Mouse (Mus musculus): ENCODE data around the gene Med14. TPM values are rescaled to one million over a fixed set of nuclear protein-coding genes. Genes with fewer than 3 reads are reported as not detected.

The Med14 gene
- 12.2 and 12.6 TPM in 2 replicates for polyA plus RNA-seq (2015; fragmentation: Nextera tagmentation; extraction: Ambion mirVana)

DNA sequence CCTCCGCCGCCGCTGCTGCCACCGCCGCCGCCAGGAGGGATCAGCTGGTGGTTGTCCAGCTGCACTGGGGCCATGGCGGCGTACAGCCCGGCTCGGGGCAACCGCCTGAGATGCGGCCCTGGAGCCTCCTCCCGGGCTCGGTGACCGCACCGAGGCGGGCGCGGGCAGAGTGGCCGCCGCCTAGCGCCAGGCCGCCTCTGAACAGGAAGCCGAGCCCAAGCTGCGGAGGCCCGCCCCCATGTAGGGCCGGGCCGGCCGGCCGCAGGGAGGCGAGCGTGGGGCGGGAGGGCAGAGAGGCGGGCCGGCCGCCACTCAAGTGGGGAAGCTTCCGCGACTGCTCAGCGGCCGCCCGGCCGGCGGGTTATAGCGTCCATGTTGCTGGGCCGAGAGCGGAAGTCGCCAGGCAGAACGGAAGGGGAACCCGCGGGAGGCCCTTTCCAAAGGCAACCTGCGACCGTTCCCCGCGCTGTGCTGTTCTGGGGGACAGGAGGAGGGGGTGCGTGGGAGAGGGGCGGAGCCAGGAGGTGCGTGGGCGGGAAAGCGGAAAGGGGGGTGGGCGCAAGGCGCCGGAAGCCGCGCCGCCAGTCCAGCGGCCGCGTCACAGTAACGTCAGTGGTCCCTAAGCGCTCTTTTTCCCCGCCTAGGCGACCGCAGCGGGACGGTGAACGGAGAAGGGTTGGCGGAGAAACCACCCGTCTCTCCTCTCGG is at the start of gene Med14:
Gene Med14 (minus strand): TSS at position 448 of the 708 bp plus-strand sequence.
- Histone ChIP-seq H3K4me2 (peak within 1 kb of the TSS; percentile 58), H3K36me3 (no peaks in the 10 kb centered on the region), H3K4me1 (0 out of 2 replicates have a peak, but pooled peaks cover 6% of the 10 kb centered on the region), H3K27me3 (peaks cover 26% of the 10 kb centered on the region), H3K9me3 (no peaks in the 10 kb centered on the region), H3K9ac (peak within 1 kb of the TSS; percentile 84), H3K4me3 (peak within 1 kb of the TSS; percentile 60), H3K27ac (peak within 1 kb of the TSS; percentile 96)
- WGBS, result 12% methylated on average over 70 of the region's 79 CpGs
- peak; percentile 97 for ATAC-seq (ENCODE audit: insufficient number of reproducible peaks, insufficient read depth, low FRiP score, low TSS enrichment, low read depth)

DNA sequence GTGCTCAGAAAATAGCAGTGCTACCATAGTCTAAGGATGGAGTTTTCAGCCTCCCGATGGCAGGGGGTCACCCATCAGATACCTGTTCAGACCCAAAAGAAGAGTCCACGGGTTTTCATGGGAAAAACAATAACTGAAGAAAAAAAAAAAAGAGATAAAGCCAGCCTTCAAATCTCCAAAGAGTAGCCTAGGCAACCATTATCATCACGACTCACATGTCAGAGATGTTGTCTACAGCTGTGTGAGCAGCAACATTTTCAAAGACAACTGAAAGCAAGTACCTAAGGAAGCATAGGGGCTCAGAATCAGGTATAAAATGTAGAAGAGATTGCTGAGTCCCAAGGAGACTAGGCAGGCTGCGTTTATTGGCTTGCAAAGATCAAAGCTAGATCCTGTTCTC is 38.7 kb upstream of the Med14 start:
- no peak for ATAC-seq (ENCODE audit: insufficient number of reproducible peaks, insufficient read depth, low FRiP score, low TSS enrichment, low read depth)
- Histone ChIP-seq H3K27ac (no peak overlapping the region), H3K4me3 (no peak overlapping the region), H3K4me2 (no peak overlapping the region), H3K36me3 (no peaks in the 10 kb centered on the region), H3K9ac (no peak overlapping the region), H3K27me3 (no peaks in the 10 kb centered on the region), H3K9me3 (no peaks in the 10 kb centered on the region), H3K4me1 (no peaks in the 10 kb centered on the region)
- WGBS, result 73% methylated on average over 4 of the region's 4 CpGs

DNA sequence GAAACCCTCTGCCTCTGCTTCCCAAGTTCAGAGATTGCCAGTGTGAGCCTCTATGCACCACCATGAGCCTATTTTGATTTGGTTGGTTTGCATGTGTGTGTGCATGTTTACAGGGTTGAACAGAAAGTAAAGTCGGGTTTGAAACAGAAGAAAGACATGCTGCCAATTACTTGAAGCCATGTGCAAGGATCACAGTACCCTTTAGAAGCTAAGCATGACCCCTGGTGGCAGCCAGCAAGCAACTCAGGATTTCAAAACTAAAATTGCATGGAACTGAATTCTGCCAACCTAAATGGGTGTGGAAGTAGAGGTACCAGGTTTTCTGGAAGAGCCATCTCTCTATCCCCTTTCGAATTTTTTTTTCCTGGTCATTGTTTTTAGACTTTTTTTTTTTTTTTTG is 33.0 kb upstream of the Med14 start:
- H3K27me3 ChIP-seq, result no peaks in the 10 kb centered on the region
- H3K4me1 ChIP-seq, result no peaks in the 10 kb centered on the region
- H3K9ac ChIP-seq, result no peak overlapping the region
- 45% methylated on average over 2 of the region's 2 CpGs for WGBS
- no peak overlapping the region for H3K4me2 ChIP-seq
- no peaks in the 10 kb centered on the region for H3K9me3 ChIP-seq
- no peak overlapping the region for H3K27ac ChIP-seq
- H3K4me3 ChIP-seq, result no peak overlapping the region
- H3K36me3 ChIP-seq, result no peaks in the 10 kb centered on the region
- ATAC-seq (ENCODE audit: insufficient number of reproducible peaks, insufficient read depth, low FRiP score, low TSS enrichment, low read depth), result no peak

DNA sequence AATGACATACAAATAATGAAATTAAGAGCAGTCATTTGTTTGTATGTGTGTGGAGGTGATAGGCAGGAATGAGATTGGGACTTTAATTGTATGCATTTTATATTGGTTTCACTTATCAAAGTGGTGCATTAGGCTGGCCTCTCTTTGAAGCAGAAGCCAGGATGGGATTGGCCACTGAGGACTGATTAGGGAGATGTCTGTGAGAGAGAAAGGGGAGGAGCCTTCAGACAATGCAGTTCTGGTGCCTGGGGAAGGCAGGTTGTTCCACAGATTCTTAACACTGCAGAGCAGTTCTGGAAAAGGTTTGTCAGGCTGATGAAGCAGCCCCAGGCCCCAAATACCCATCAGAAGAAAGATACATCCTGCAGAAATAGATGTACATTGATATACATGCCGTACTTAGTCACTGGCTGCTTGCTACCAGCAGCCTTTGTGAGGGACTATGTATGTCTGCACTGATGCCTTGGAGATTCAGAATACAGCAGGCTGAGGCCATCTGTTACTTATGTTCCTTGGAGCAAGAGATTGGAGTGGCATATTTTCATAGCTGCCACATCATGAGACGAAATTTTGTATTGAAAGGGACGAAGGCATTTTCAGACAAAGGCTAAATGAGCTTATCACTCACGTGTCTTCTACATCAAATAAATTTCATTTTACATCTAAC is 29.9 kb upstream of the Med14 start:
- Histone ChIP-seq H3K9ac (no peak overlapping the region), H3K4me1 (no peaks in the 10 kb centered on the region), H3K4me3 (no peak overlapping the region), H3K27ac (no peak overlapping the region), H3K36me3 (no peaks in the 10 kb centered on the region), H3K4me2 (no peak overlapping the region), H3K9me3 (no peaks in the 10 kb centered on the region), H3K27me3 (no peaks in the 10 kb centered on the region)
- ATAC-seq (ENCODE audit: insufficient number of reproducible peaks, insufficient read depth, low FRiP score, low TSS enrichment, low read depth), result no peak
- 77% methylated on average over 4 of the region's 4 CpGs for WGBS

DNA sequence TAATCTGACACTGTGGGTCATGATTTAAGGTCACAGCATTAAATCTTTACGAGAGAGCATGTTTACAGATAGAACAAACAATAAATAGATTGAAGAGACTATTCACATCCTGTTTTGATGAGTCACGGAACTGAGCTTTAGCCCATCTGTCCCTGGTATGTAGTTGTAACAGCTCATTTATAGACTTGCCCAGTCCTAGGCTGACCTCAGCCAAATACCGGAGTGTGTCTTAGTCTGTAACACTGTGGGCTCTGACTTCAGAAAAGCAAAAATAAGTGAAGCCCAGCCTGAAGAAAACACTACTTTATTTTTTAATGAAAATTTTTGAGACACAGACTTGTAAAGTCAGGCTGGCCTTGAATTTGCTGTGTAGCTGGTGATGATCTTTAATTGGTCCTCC is 11.4 kb upstream of the Med14 start:
- ATAC-seq (ENCODE audit: insufficient number of reproducible peaks, insufficient read depth, low FRiP score, low TSS enrichment, low read depth), result no peak
- H3K4me3 ChIP-seq, result no peak overlapping the region
- H3K9me3 ChIP-seq, result no peaks in the 10 kb centered on the region
- WGBS, result 77% methylated on average over 3 of the region's 3 CpGs
- H3K4me2 ChIP-seq, result no peak overlapping the region
- H3K36me3 ChIP-seq, result no peaks in the 10 kb centered on the region
- no peak overlapping the region for H3K9ac ChIP-seq
- no peaks in the 10 kb centered on the region for H3K27me3 ChIP-seq
- no peaks in the 10 kb centered on the region for H3K4me1 ChIP-seq
- no peak overlapping the region for H3K27ac ChIP-seq

DNA sequence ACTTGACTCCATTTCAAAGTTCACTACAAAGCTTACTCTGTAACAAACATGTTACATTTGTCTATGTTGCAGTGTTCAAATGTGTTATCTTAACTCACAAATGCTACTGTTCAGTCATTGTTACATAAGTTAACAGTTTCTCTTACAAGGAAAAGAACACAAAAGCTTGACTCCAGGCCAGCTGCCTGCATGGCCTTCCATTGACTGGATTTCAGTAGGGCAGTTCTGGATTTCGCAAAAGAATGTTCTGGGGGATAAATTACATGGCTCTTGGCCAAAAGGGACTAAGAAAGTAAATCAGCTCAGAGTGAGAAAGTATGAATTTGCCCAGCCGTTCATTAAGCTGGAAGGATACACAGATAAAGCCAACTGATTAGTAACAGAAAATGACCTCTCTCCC is 9.7 kb upstream of the Med14 start:
- Histone ChIP-seq H3K4me3 (no peak overlapping the region), H3K27me3 (no peaks in the 10 kb centered on the region), H3K4me2 (no peak overlapping the region), H3K9ac (no peak overlapping the region), H3K27ac (no peak overlapping the region), H3K36me3 (no peaks in the 10 kb centered on the region), H3K9me3 (no peaks in the 10 kb centered on the region), H3K4me1 (no peaks in the 10 kb centered on the region)
- 58% methylated on average over 2 of the region's 2 CpGs for WGBS
- ATAC-seq (ENCODE audit: insufficient number of reproducible peaks, insufficient read depth, low FRiP score, low TSS enrichment, low read depth), result no peak

DNA sequence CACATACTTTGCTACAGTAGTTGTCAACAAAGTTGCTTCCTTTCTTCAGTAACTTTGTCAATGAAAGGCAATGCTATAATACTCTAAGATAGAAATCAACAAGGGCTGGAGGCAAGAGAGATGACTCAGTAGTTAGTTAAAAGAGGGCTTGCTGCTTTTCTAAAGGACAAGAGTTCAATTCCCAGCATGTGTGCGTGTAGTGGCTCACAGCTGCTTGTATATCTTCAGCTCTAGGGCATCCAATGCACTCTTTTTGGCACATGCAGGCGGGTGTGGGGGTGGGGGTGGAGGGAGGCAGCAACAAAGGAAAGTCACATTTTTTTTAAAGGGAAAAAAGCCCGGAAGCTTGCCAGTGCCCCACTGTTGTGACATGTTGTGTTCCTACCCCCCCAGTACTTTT is 6.7 kb upstream of the Med14 start:
- Histone ChIP-seq H3K36me3 (no peaks in the 10 kb centered on the region), H3K9ac (no peak overlapping the region), H3K4me1 (no peaks in the 10 kb centered on the region), H3K4me3 (no peak overlapping the region), H3K4me2 (no peak overlapping the region), H3K9me3 (no peaks in the 10 kb centered on the region), H3K27me3 (no peaks in the 10 kb centered on the region), H3K27ac (no peak overlapping the region)
- 61% methylated on average over 3 of the region's 3 CpGs for WGBS
- ATAC-seq (ENCODE audit: insufficient number of reproducible peaks, insufficient read depth, low FRiP score, low TSS enrichment, low read depth), result no peak

DNA sequence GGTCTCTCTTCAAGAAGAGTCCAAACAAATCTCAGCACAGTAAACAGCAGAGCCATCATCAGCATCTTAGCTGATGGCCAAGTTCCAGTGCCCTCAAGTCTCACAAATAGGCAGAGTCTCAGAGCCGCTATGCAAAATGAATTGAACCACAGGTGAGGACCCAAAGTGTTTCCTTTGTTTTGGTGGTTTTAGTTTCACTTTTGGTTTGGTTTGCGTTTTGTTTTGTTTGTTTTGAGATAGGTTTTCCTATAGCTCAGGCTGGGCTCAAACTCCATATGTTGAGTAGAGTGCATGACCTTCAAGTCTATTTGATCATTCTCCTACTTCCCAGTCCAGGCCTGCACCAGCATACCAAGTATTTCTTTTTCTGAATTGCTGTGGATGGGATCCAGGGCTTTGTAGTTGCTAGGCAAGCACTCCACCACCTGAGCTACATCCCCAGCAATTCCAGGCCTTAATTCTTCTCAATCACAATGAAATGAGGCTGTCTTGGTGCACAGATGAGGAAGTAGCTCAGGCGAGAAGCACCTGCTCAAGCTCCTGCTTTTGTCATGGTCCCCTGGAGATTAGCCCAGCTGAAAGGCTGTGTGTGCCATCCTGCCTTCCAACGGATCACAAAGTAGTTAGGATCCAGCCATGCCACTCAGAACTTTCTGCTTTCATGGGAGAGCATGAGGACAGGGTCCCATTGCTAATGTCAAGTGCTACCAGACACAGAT is 5.1 kb upstream of the Med14 start:
- Histone ChIP-seq H3K4me2 (no peak overlapping the region), H3K9me3 (no peaks in the 10 kb centered on the region), H3K27ac (no peak overlapping the region), H3K27me3 (peaks cover 13% of the 10 kb centered on the region), H3K4me3 (no peak overlapping the region), H3K4me1 (no peaks in the 10 kb centered on the region), H3K9ac (no peak overlapping the region), H3K36me3 (no peaks in the 10 kb centered on the region)
- 65% methylated on average over 4 of the region's 4 CpGs for WGBS
- ATAC-seq (ENCODE audit: insufficient number of reproducible peaks, insufficient read depth, low FRiP score, low TSS enrichment, low read depth), result no peak

DNA sequence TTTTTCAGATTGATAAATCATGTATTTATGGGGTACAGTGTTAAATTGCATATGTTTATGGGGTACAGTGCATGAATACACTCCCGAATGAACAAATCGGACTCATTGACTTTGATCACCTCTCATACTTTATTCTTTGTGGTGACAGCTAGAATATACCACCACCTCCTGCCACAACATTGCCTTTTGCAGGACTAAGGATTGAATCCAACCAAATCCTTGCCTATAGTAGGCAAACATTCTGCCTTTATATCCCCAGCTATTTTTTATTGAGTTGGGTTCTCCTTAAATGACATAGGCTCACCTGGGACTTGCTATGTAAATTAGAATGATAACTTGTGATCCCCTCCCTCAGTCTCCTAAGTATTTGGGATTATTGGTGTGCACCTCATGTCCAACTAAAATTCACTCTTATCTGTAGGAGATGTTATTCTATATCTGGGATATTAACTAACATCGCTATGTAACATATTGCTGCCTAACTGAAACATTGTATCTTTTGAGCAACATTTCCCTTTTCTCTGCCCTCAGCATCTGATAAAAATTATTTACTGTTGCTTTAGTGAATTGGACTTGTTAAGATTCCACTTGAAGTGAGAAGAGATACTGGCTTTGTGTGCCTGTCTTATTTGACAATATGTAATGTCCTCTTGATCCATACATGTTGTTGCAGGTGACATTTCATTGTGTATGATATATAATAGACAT is 1.4 kb upstream of the Med14 start:
- Histone ChIP-seq H3K27ac (no peak overlapping the region), H3K9me3 (no peaks in the 10 kb centered on the region), H3K4me1 (0 out of 2 replicates have a peak, but pooled peaks cover 6% of the 10 kb centered on the region), H3K4me3 (peak overlapping the region; percentile 60), H3K4me2 (peak overlapping the region; percentile 58), H3K9ac (peak overlapping the region; percentile 84), H3K36me3 (no peaks in the 10 kb centered on the region), H3K27me3 (peaks cover 26% of the 10 kb centered on the region)
- ATAC-seq (ENCODE audit: insufficient number of reproducible peaks, insufficient read depth, low FRiP score, low TSS enrichment, low read depth), result no peak
- WGBS, result 67% methylated on average over 3 of the region's 3 CpGs

DNA sequence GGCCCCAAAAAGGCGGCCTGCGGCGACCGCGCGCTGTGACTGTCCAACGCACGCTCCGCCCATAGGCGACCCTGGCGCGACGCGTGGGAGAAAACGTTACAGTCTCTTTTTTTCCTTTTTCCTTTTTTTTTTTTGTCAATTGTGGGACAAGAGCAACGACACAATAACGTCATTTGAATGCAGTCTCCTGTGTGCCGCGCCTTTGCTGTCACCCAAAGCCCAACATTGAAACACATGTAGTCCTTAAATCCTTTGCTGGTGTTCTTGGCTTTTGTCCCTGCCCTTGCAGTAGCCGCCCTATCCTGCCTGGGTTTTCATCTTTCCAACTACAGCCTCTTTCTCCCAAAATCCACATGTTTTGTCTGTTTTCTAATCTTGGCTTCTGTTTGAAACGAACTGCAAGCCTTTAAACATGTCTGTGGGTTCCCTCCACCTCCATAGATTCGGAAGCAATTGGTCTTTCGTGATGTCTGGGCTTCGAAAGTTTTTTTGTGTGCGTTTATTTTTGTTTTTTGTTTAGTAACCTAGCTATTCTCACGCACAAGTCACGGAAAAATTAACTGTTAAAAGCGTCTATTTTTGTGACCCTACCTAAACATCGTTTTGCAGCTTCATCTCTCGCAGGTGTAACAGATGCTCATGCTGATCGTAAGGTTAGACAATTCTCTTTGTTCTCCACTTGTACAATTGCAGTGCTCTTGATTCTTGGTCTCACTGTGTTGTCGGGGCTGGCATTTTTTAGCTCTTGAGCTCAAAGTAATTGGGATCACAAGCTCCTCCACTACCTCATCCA is 657 bp upstream of the Med14 start:
- Histone ChIP-seq H3K4me3 (peak overlapping the region; percentile 60), H3K36me3 (no peaks in the 10 kb centered on the region), H3K9ac (peak overlapping the region; percentile 84), H3K4me2 (peak overlapping the region; percentile 58), H3K9me3 (no peaks in the 10 kb centered on the region), H3K27me3 (peaks cover 26% of the 10 kb centered on the region), H3K27ac (peak overlapping the region; percentile 96), H3K4me1 (0 out of 2 replicates have a peak, but pooled peaks cover 6% of the 10 kb centered on the region)
- WGBS, result 16% methylated on average over 32 of the region's 32 CpGs
- ATAC-seq (ENCODE audit: insufficient number of reproducible peaks, insufficient read depth, low FRiP score, low TSS enrichment, low read depth), result no peak

DNA sequence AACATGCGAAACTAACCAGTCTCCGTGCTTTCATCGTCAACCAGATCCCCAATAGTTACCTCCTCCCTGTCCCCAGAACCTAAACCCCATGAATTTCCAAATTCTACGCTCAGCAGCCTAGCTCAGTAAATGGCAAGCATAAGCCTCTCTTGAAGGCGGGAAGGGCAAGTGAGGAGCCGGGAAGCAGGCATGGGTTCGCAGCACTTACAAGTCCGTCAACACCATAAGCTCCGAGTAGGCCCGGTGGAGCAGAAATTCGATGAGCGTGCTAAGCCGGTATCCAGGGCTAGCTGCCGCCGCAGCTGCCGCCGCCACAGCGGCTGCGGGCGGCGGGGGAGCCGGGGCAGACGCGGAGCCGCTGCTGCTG is 631 bp downstream of the Med14 start:
- no peaks in the 10 kb centered on the region for H3K36me3 ChIP-seq
- 0 out of 2 replicates have a peak, but pooled peaks cover 6% of the 10 kb centered on the region for H3K4me1 ChIP-seq
- peak overlapping the region; percentile 96 for H3K27ac ChIP-seq
- no peaks in the 10 kb centered on the region for H3K9me3 ChIP-seq
- H3K4me3 ChIP-seq, result peak overlapping the region; percentile 60
- peaks cover 26% of the 10 kb centered on the region for H3K27me3 ChIP-seq
- 14% methylated on average over 22 of the region's 25 CpGs for WGBS
- peak overlapping the region; percentile 84 for H3K9ac ChIP-seq
- peak; percentile 35; the same call in 1 of the 2 replicates for ATAC-seq (ENCODE audit: insufficient number of reproducible peaks, insufficient read depth, low FRiP score, low TSS enrichment, low read depth)
- H3K4me2 ChIP-seq, result peak overlapping the region; percentile 58

Measured in embryonic facial prominence, embryonic 13.5 days (tissue).